Mouse (Mus musculus) stomach, embryonic 14.5 days (tissue): ENCODE measurements around the gene Dnase1l3. TPM values are rescaled to one million over a fixed set of nuclear protein-coding genes. Genes with fewer than 3 reads are reported as not detected.
A peak's percentile ranks its signal among the peaks of the same experiment; 100 is the strongest.

Source experiments
- ATAC-seq: fragments of 200-750 bp; cut with Nextera tagmentation; 2 replicates; pipeline ENCODE4 v1.8.0; 2017; ENCODE audit warnings: low read depth, moderate TSS enrichment; ENCODE audit not compliant: insufficient number of reproducible peaks, insufficient read depth, low FRiP score
- H3K27ac ChIP-seq: fragments of 300-500 bp; sonication (generic); 2 replicates; pipeline ENCODE4 v1.5.1; 2014; ENCODE audit warnings: mild to moderate bottlenecking, low read length, moderate library complexity, mixed read lengths
- H3K27me3 ChIP-seq: fragments of 300-500 bp; sonication (generic); 2 replicates; pipeline ENCODE4 v1.6.1; 2014; ENCODE audit warnings: low read length, control low read depth, mixed read lengths; ENCODE audit not compliant: control insufficient read depth, insufficient read depth
- H3K36me3 ChIP-seq: fragments of 300-500 bp; sonication (generic); 2 replicates; pipeline ENCODE4 v1.6.1; 2014; ENCODE audit warnings: mild to moderate bottlenecking, control low read depth, low read length, moderate library complexity, mixed read lengths; ENCODE audit not compliant: control insufficient read depth, insufficient read depth
- H3K4me1 ChIP-seq: fragments of 300-500 bp; sonication (generic); 2 replicates; pipeline ENCODE4 v1.6.1; 2014; ENCODE audit warnings: low read length, control low read depth, mixed read lengths; ENCODE audit not compliant: control insufficient read depth, insufficient read depth
- H3K4me2 ChIP-seq: fragments of 300-500 bp; sonication (generic); replicated peaks from 2 replicates; pipeline ENCODE4 v1.6.1; 2014; ENCODE audit warnings: low read depth, low read length, control low read depth
- H3K4me3 ChIP-seq: fragments of 300-500 bp; sonication (generic); 2 replicates; pipeline ENCODE4 v1.5.1; 2014; ENCODE audit warnings: low read depth, low read length, control low read depth
- H3K9ac ChIP-seq: fragments of 300-500 bp; sonication (generic); replicated peaks from 2 replicates; pipeline ENCODE4 v1.6.1; 2014; ENCODE audit warnings: low read depth, mild to moderate bottlenecking, control low read depth, low read length, moderate library complexity, mixed read lengths
- H3K9me3 ChIP-seq: fragments of 300-500 bp; sonication (generic); 2 replicates; pipeline ENCODE4 v1.6.1; 2016; ENCODE audit warnings: low read depth, low read length, control low read depth; ENCODE audit not compliant: control insufficient read depth
- WGBS: fragments of 180-500 bp; shearing (Covaris S2); extraction: QIAGEN DNeasy Blood & Tissue Kit; methylation state at CpG from one replicate; pipeline ENCODE4 v1.1.7; 2014; 5-methylcytosine and 5-hydroxymethylcytosine counted together
- polyA plus RNA-seq: library from polyadenylated mRNA; unstranded; fragments of >200 nt; fragmentation: Nextera tagmentation; extraction: Ambion mirVana; gene quantifications from 2 replicates; pipeline ENCODE4 v1.2.1, GENCODE M21; 2014

Dnase1l3 gene
- polyA plus RNA-seq, 1 experiment from 2014 or later, result 0.38 TPM

- no peak for ATAC-seq
- WGBS, result 76% methylated on average over 5 of the region's 5 CpGs
- no peak overlapping the region for H3K4me2 ChIP-seq
Observed at GRCm38 (mm10) chr14:8000247-8000646, 5.9 kb upstream of the Dnase1l3 start.

DNA sequence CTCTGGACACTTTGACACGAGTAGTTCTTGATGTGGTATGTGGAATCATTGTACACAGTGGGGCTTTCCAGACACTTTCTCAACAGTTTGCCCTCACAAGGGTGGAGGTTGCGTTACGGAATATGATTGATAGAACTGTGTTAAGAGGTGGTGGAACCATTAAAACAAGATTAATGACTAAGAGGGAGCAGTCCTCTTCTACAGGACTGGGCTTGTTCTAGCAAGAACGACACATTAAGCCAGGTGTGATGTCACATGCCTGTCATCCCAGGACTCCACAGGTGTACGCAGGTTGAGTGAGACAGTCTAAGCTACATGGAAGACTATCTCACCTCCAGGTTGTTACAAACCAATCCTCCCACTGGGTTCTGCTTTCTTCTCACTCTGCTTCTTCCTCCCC lies 5.1 kb upstream of the Dnase1l3 start:
- H3K9me3 ChIP-seq, result no peaks in the 10 kb centered on the region
- H3K4me1 ChIP-seq, result peaks cover 4% of the 10 kb centered on the region; the same call in 1 of the 2 replicates
- H3K4me3 ChIP-seq, result no peak overlapping the region
- no peak for ATAC-seq
- H3K4me2 ChIP-seq, result no peak overlapping the region
- no peaks in the 10 kb centered on the region for H3K36me3 ChIP-seq
- WGBS, result 51% methylated on average over 5 of the region's 5 CpGs
- no peak overlapping the region for H3K9ac ChIP-seq
- H3K27me3 ChIP-seq, result 0 out of 2 replicates have a peak, but pooled peaks cover 6% of the 10 kb centered on the region
- no peak overlapping the region for H3K27ac ChIP-seq

More at GRCm38 (mm10) chr14:8000247-8000646, 5.9 kb upstream of the Dnase1l3 start:
- Histone ChIP-seq H3K27me3 (0 out of 2 replicates have a peak, but pooled peaks cover 6% of the 10 kb centered on the region), H3K27ac (no peak overlapping the region), H3K4me1 (peaks cover 4% of the 10 kb centered on the region; the same call in 1 of the 2 replicates), H3K9me3 (no peaks in the 10 kb centered on the region), H3K36me3 (no peaks in the 10 kb centered on the region), H3K9ac (no peak overlapping the region), H3K4me3 (no peak overlapping the region)

- H3K27ac ChIP-seq, result no peak overlapping the region
- no peaks in the 10 kb centered on the region for H3K36me3 ChIP-seq
- no peak overlapping the region for H3K4me3 ChIP-seq
- 62% methylated on average over 3 of the region's 3 CpGs for WGBS
- no peak overlapping the region for H3K4me2 ChIP-seq
- H3K4me1 ChIP-seq, result peaks cover 3% of the 10 kb centered on the region; the same call in 1 of the 2 replicates
- 0 out of 2 replicates have a peak, but pooled peaks cover 6% of the 10 kb centered on the region for H3K27me3 ChIP-seq
- ATAC-seq, result no peak
- no peaks in the 10 kb centered on the region for H3K9me3 ChIP-seq
- H3K9ac ChIP-seq, result no peak overlapping the region
Observed at GRCm38 (mm10) chr14:7999030-7999429, 4.7 kb upstream of the Dnase1l3 start.

DNA sequence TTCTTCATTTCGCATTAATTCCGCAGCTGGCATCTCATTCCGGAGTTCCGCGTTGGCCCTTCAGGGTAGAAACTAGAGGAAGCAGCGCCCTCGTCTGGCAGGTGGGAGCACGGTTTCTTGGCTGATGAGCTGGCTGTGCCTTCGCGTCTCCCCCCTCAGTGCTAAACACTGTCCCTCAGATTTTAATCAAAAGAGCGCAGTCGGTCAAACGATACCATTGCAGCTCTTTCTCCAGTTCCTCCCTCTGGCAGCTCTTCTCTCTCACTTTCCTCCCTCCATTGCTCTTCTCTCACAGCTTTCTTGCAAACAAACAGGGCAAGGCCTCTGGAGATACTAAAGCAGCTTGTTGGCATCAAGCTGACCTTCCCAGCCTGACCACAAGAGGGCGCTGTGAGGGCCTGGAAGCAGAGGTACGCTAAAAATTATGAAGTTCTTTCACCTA lies 2.9 kb upstream of the Dnase1l3 start:
- Histone ChIP-seq H3K4me1 (no peaks in the 10 kb centered on the region), H3K9me3 (no peaks in the 10 kb centered on the region), H3K9ac (no peak overlapping the region), H3K27me3 (0 out of 2 replicates have a peak, but pooled peaks cover 6% of the 10 kb centered on the region), H3K4me3 (no peak overlapping the region), H3K36me3 (no peaks in the 10 kb centered on the region), H3K27ac (no peak overlapping the region), H3K4me2 (peak overlapping the region; percentile 25; the same call in 1 of the 2 replicates)
- ATAC-seq, result no peak; the same call in 1 of the 2 replicates
- WGBS, result 3% methylated on average over 15 of the region's 15 CpGs

- Histone ChIP-seq H3K4me1 (no peaks in the 10 kb centered on the region), H3K36me3 (no peaks in the 10 kb centered on the region), H3K27ac (no peak overlapping the region), H3K4me3 (no peak overlapping the region), H3K9ac (no peak overlapping the region), H3K27me3 (no peaks in the 10 kb centered on the region), H3K9me3 (no peaks in the 10 kb centered on the region), H3K4me2 (no peak overlapping the region)
- WGBS, result 57% methylated on average over 6 of the region's 6 CpGs
- no peak for ATAC-seq
Observed at GRCm38 (mm10) chr14:7992158-7992557, 2.2 kb downstream of the Dnase1l3 start.

DNA sequence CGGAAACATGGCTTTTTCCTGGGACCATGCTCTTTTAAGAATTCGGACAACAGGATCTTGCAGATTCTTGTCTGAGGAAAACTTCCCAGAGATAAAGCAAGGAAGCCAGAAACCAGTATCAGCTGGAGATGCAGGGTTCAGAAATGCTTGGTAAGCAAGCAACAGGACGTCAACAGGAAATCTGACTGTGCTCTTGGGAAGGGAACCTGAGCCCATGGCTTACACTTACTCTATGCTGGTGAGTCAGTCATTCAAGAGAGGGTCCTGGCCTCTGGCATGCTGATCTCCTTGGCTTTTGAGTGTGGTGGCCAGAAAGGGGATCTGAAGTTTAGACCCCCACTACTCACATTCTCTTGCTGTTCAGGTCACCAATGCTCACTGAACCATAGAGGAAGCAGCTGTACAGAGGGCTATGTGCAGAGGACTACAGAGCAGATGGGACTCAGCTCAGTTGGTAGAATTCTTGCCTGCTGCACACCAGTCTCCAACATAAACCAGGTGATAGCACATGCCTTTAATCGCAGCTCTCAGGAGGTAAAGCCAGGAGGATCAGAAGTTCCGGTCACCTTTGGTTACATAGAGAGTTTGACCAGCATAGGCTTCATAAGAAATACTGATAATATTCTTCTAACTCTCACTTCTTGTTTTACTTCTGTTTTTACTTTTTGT lies 3.1 kb downstream of the Dnase1l3 start:
- Histone ChIP-seq H3K27me3 (no peaks in the 10 kb centered on the region), H3K36me3 (no peaks in the 10 kb centered on the region), H3K4me1 (no peaks in the 10 kb centered on the region), H3K4me2 (no peak overlapping the region), H3K9ac (no peak overlapping the region), H3K27ac (no peak overlapping the region), H3K4me3 (no peak overlapping the region), H3K9me3 (no peaks in the 10 kb centered on the region)
- WGBS, result 78% methylated on average over 5 of the region's 5 CpGs
- no peak for ATAC-seq

- no peak overlapping the region for H3K4me2 ChIP-seq
- no peak overlapping the region for H3K9ac ChIP-seq
- no peaks in the 10 kb centered on the region for H3K27me3 ChIP-seq
- no peak overlapping the region for H3K4me3 ChIP-seq
- no peaks in the 10 kb centered on the region for H3K36me3 ChIP-seq
- no peak overlapping the region for H3K27ac ChIP-seq
- WGBS, result 65% methylated on average over 3 of the region's 3 CpGs
- no peaks in the 10 kb centered on the region for H3K4me1 ChIP-seq
- H3K9me3 ChIP-seq, result no peaks in the 10 kb centered on the region
- ATAC-seq, result no peak
Observed at GRCm38 (mm10) chr14:7989961-7990360, 4.4 kb downstream of the Dnase1l3 start.

GRCm38 (mm10) chr14:7989371-7989770 lies 5.0 kb downstream of the Dnase1l3 start:
- H3K27ac ChIP-seq, result no peak overlapping the region
- no peak overlapping the region for H3K9ac ChIP-seq
- H3K36me3 ChIP-seq, result no peaks in the 10 kb centered on the region
- no peaks in the 10 kb centered on the region for H3K4me1 ChIP-seq
- WGBS, result 56% methylated on average over 1 of the region's 1 CpGs
- no peak overlapping the region for H3K4me3 ChIP-seq
- no peaks in the 10 kb centered on the region for H3K27me3 ChIP-seq
- H3K9me3 ChIP-seq, result no peaks in the 10 kb centered on the region
- H3K4me2 ChIP-seq, result no peak overlapping the region
- ATAC-seq, result no peak
